ENCODE assay signal across 9 mouse cellular contexts in genomic region chr16:91222643-91223271, GRCm38 (mm10). TPM values are rescaled to one million over a fixed set of nuclear protein-coding genes. Genes with fewer than 3 reads are reported as not detected.
A peak's percentile ranks its signal among the peaks of the same experiment; 100 is the strongest.
DNase-seq lines count a peak whose midpoint lies in the region; ATAC-seq and TF ChIP-seq lines count a peak whose summit lies in the region.
"Had no signal": no experiment of that assay in that cellular context is flagged by ENCODE, and none has a peak within 500 bp of the region (broad histone marks: within the 10 kb centered on the region; RNA-seq: fewer than 3 reads in every experiment).

No protein-coding gene starts in this region.

- DNase-seq in lung, postnatal 4 days: no peak
- no peak for DNase-seq in adrenal gland, adult 18-20 months (ENCODE audit: low spot score in 2 of 2)
- no peak for DNase-seq in kidney, adult 8-10 months
- DNase-seq in frontal cortex, adult 2 months (ENCODE audit: extremely low spot score in 1 of 2, low spot score in 1 of 2): no peak

- under 1% methylated on average over 27 of the region's 27 CpGs for WGBS in lung, embryonic 15.5 days
- whole genome bisulfite sequencing in embryonic facial prominence, embryonic 15.5 days: under 1% methylated on average over 27 of the region's 27 CpGs
- WGBS in intestine, postnatal 0 days: under 1% methylated on average over 27 of the region's 27 CpGs
- WGBS in stomach, embryonic 14.5 days: 1% methylated on average over 27 of the region's 27 CpGs

- H3K4me1 ChIP-seq in lung, embryonic 15.5 days: peaks cover 31% of the 10 kb centered on the region
- peaks cover 54% of the 10 kb centered on the region for H3K4me1 ChIP-seq in embryonic facial prominence, embryonic 15.5 days
- H3K4me1 ChIP-seq in intestine, postnatal 0 days (replicated peaks; ENCODE audit: control insufficient read depth, insufficient read depth, low read length): no peaks in the 10 kb centered on the region
- 0 out of 2 replicates have a peak, but pooled peaks cover 11% of the 10 kb centered on the region for H3K4me1 ChIP-seq in stomach, embryonic 14.5 days (ENCODE audit: control insufficient read depth, insufficient read depth, low read length)

- no peak overlapping the region for H3K9ac ChIP-seq in lung, embryonic 15.5 days
- no peak overlapping the region for H3K9ac ChIP-seq in embryonic facial prominence, embryonic 15.5 days
- no peak overlapping the region for H3K9ac ChIP-seq in intestine, postnatal 0 days (ENCODE audit: low read depth, low read length)
- H3K9ac ChIP-seq in stomach, embryonic 14.5 days (replicated peaks; ENCODE audit: low read depth, low read length): no peak overlapping the region

- H3K4me3 ChIP-seq in lung, embryonic 15.5 days: peak overlapping the region; percentile 22
- H3K4me3 ChIP-seq in embryonic facial prominence, embryonic 15.5 days (replicated peaks): peak overlapping the region; percentile 19; the same call in 1 of the 2 replicates
- 0 out of 2 replicates have a peak overlapping the region, but pooled peaks have one; percentile 0 for H3K4me3 ChIP-seq in intestine, postnatal 0 days (ENCODE audit: low read depth, low read length)
- H3K4me3 ChIP-seq in stomach, embryonic 14.5 days (ENCODE audit: low read depth, low read length): no peak overlapping the region; the same call in 1 of the 2 replicates

- no peak for ATAC-seq in lung, embryonic 15.5 days (ENCODE audit: borderline replicate concordance, extremely low read depth, low FRiP score, low TSS enrichment)
- ATAC-seq in embryonic facial prominence, embryonic 15.5 days (ENCODE audit: insufficient number of reproducible peaks, low FRiP score, low TSS enrichment, low read depth): no peak
- no peak for ATAC-seq in intestine, postnatal 0 days
- no peak for ATAC-seq in stomach, embryonic 14.5 days (ENCODE audit: insufficient number of reproducible peaks, insufficient read depth, low FRiP score, low read depth)

- H3K27ac ChIP-seq in lung, embryonic 15.5 days: no peak overlapping the region
- H3K27ac ChIP-seq in embryonic facial prominence, embryonic 15.5 days (replicated peaks): no peak overlapping the region
- no peak overlapping the region for H3K27ac ChIP-seq in intestine, postnatal 0 days (ENCODE audit: low read depth, low read length)
- H3K27ac ChIP-seq in stomach, embryonic 14.5 days (ENCODE audit: low read length): no peak overlapping the region

- peak overlapping the region; percentile 41 for H3K4me2 ChIP-seq in lung, embryonic 15.5 days
- H3K4me2 ChIP-seq in embryonic facial prominence, embryonic 15.5 days (replicated peaks): peak overlapping the region; percentile 33
- no peak overlapping the region for H3K4me2 ChIP-seq in intestine, postnatal 0 days (replicated peaks; ENCODE audit: low read depth)
- H3K4me2 ChIP-seq in stomach, embryonic 14.5 days (replicated peaks; ENCODE audit: low read depth, low read length): 0 out of 2 replicates have a peak overlapping the region, but pooled peaks have one; percentile 10

- no peak for TF ChIP-seq CTCF in intestine, postnatal 0 days (IDR thresholded peaks at IDR 0.05; ENCODE audit: low read depth)

- 0 out of 2 replicates have a peak, but pooled peaks cover 3% of the 10 kb centered on the region for H3K9me3 ChIP-seq in lung, embryonic 15.5 days
- 0 out of 2 replicates have a peak, but pooled peaks cover 3% of the 10 kb centered on the region for H3K9me3 ChIP-seq in embryonic facial prominence, embryonic 15.5 days (replicated peaks)
- no peaks in the 10 kb centered on the region for H3K9me3 ChIP-seq in intestine, postnatal 0 days (ENCODE audit: control insufficient read depth)
- no peaks in the 10 kb centered on the region for H3K9me3 ChIP-seq in stomach, embryonic 14.5 days (ENCODE audit: control insufficient read depth, low read depth, low read length)

- peaks cover 100% of the 10 kb centered on the region for H3K27me3 ChIP-seq in lung, embryonic 15.5 days
- H3K27me3 ChIP-seq in embryonic facial prominence, embryonic 15.5 days: peaks cover 99% of the 10 kb centered on the region
- peaks cover 100% of the 10 kb centered on the region for H3K27me3 ChIP-seq in intestine, postnatal 0 days (replicated peaks; ENCODE audit: control insufficient read depth, insufficient read depth, low read length)
- peaks cover 96% of the 10 kb centered on the region for H3K27me3 ChIP-seq in stomach, embryonic 14.5 days (ENCODE audit: control insufficient read depth, insufficient read depth, low read length)

- H3K36me3 ChIP-seq in lung, embryonic 15.5 days: no peaks in the 10 kb centered on the region
- no peaks in the 10 kb centered on the region for H3K36me3 ChIP-seq in embryonic facial prominence, embryonic 15.5 days
- no peaks in the 10 kb centered on the region for H3K36me3 ChIP-seq in intestine, postnatal 0 days (ENCODE audit: control insufficient read depth, insufficient read depth)
- no peaks in the 10 kb centered on the region for H3K36me3 ChIP-seq in stomach, embryonic 14.5 days (ENCODE audit: control insufficient read depth, insufficient read depth, low read length)

RNA-seq across cellular contexts. Expression of gene Olig2, which starts 2.5 kb away (rescaled TPM):
- not detected in 2 replicates for polyA plus RNA-seq in lung, embryonic 15.5 days (2015; fragmentation: Nextera tagmentation; extraction: Ambion mirVana)
- 1.4 and 3.2 TPM in 2 replicates for polyA plus RNA-seq in embryonic facial prominence, embryonic 15.5 days (2015; fragmentation: Nextera tagmentation; extraction: Ambion mirVana)
- polyA plus RNA-seq in intestine, postnatal 0 days (2015; fragmentation: Nextera tagmentation; extraction: Ambion mirVana): not detected in 2 replicates
- not detected in 2 replicates for polyA plus RNA-seq in stomach, embryonic 14.5 days (2014; fragmentation: Nextera tagmentation; extraction: Ambion mirVana)
- total RNA-seq in adrenal gland, adult 18-20 months (2021): not detected
- polyA plus RNA-seq in frontal cortex, adult 2 months (2012; rRNA removed): 30.1 and 31.8 TPM in 2 replicates
- total RNA-seq: neutrophil, adult 5-6 weeks had no signal

RNA-seq across cellular contexts. Expression of gene Olig1, which starts 46.8 kb away (rescaled TPM):
- 0.08 and 0.09 TPM in 2 replicates for polyA plus RNA-seq in lung, embryonic 15.5 days (2015; fragmentation: Nextera tagmentation; extraction: Ambion mirVana)
- polyA plus RNA-seq in embryonic facial prominence, embryonic 15.5 days (2015; fragmentation: Nextera tagmentation; extraction: Ambion mirVana): 3.8 and 6.4 TPM in 2 replicates
- polyA plus RNA-seq in intestine, postnatal 0 days (2015; fragmentation: Nextera tagmentation; extraction: Ambion mirVana): not detected in 2 replicates
- polyA plus RNA-seq in stomach, embryonic 14.5 days (2014; fragmentation: Nextera tagmentation; extraction: Ambion mirVana): 0.11 TPM in 1 of 2 replicates, not detected in the other
- under 1 TPM; 0.50 to 0.80 TPM for total RNA-seq in adrenal gland, adult 18-20 months (2021)
- 163 and 191 TPM in 2 replicates for polyA plus RNA-seq in frontal cortex, adult 2 months (2012; rRNA removed)
- total RNA-seq: neutrophil, adult 5-6 weeks had no signal

Comparison
In these comparisons a context has a peak if more than half of its experiments do, and no peak if none do; other contexts are left out.
1. RNA of gene Olig1, which starts 46.8 kb away (polyA plus RNA-seq): 163 to 191 TPM in frontal cortex, adult 2 months; 3.8 to 6.4 TPM in embryonic facial prominence, embryonic 15.5 days, 0.08 to 0.09 TPM in lung, embryonic 15.5 days, not detected in intestine, postnatal 0 days and 0.11 TPM in stomach, embryonic 14.5 days; every median in the first group is over 10 times any median in the second.